ENCODE assay signal across 8 mouse cellular contexts in the genomic region with DNA sequence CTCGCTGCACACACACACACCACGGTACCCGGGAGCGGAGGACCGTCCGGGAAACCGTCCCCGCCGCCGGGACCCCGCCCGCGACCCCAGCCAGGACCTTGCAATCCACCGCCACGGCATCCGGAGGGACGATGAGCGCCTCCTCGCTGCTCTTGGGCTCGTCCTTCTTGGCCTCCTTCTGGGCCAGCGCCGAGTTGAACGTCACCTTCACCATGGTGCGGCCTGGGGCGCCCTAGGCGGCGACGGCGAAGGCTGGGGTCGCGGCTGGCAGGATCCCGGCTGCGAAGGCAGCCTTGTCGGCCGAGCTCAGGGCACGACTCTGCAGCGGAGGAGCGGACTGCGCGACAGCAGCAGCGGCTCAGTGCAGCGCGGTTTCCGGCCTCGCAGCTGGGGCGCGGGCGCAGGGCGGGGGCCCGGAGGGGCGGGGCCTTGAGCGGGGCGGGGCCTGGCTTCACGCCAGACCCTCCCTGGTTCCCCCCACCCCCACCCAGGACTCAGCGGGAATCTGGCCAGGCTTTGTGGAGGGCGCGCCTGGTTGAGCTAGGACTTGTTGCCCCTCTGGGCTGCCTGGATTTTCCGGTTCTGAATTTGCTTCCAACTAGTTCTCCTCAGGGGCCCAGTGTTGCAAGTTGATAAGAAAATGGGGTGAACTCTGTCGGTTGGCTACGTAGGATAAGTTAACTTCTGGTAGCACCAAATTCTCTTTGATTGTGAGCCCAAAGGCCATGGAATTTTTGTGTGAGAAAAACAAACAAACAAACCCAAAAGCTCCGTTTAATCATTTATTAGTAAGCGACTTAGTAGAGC. TPM values are rescaled to one million over a fixed set of nuclear protein-coding genes. Genes with fewer than 3 reads are reported as not detected.
DNase-seq lines count a peak whose midpoint lies in the region; ATAC-seq and TF ChIP-seq lines count a peak whose summit lies in the region.

A gene (minus strand): TSS at position 377 of the 807 bp plus-strand sequence.

- TF ChIP-seq CTCF in heart, postnatal 0 days (IDR thresholded peaks at IDR 0.05; ENCODE audit: low read depth) = 0 out of 2 replicates have a peak, but pooled peaks have one; percentile 2
- no peak for TF ChIP-seq CTCF in lung, adult 2 months (IDR thresholded peaks at IDR 0.05; ENCODE audit: insufficient read depth, low read length)

- DNase-seq in ES-CJ7 (ENCODE audit: low read depth, low spot score) = peak; percentile 84
- DNase-seq in c-Kit-positive CD71-positive TER-119-positive erythroid progenitor cells, embryonic 14.5 days (ENCODE audit: low spot score) = peak; percentile 71
- peak; percentile 83 for DNase-seq in heart, postnatal 0 days (ENCODE audit: low spot score)
- peak; percentile 90 to 93 for DNase-seq in kidney, postnatal 36 days
- peak; percentile 89 for DNase-seq in lung, adult 2 months
- DNase-seq in thymus, adult 18-20 months = peak; percentile 85 to 86

- peak; percentile 96 for TF ChIP-seq POLR2A in lung, adult 2 months (IDR thresholded peaks at IDR 0.05; ENCODE audit: borderline replicate concordance, extremely low read depth, low read depth, low read length)

- H3K9me3 ChIP-seq in forebrain, embryonic 13.5 days (replicated peaks) = no peaks in the 10 kb centered on the region
- no peaks in the 10 kb centered on the region for H3K9me3 ChIP-seq in heart, postnatal 0 days (replicated peaks; ENCODE audit: control insufficient read depth, low read length)

- H3K4me1 ChIP-seq in forebrain, embryonic 13.5 days = peaks cover 47% of the 10 kb centered on the region
- peaks cover 55% of the 10 kb centered on the region for H3K4me1 ChIP-seq in heart, postnatal 0 days (ENCODE audit: control insufficient read depth, insufficient read depth)
- H3K4me1 ChIP-seq in lung, adult 2 months (ENCODE audit: control insufficient read depth, insufficient read depth, low read length) = peaks cover 24% of the 10 kb centered on the region

- peak within 1 kb of the TSS; percentile 92 for H3K4me3 ChIP-seq in forebrain, embryonic 13.5 days
- peak within 1 kb of the TSS; percentile 100 for H3K4me3 ChIP-seq in heart, postnatal 0 days (ENCODE audit: low read depth, low read length)
- peak within 1 kb of the TSS; percentile 82 for H3K4me3 ChIP-seq in lung, adult 2 months (replicated peaks; ENCODE audit: extremely low read depth, low read depth, low read length)

- H3K27me3 ChIP-seq in forebrain, embryonic 13.5 days = no peaks in the 10 kb centered on the region
- no peaks in the 10 kb centered on the region for H3K27me3 ChIP-seq in heart, postnatal 0 days (ENCODE audit: control insufficient read depth, insufficient read depth, low read length)

- peak; percentile 96 for ATAC-seq in forebrain, embryonic 13.5 days
- peak; percentile 92 for ATAC-seq in heart, postnatal 0 days (ENCODE audit: insufficient read depth, low read depth)
- ATAC-seq in neutrophil, adult 5-6 weeks (ENCODE audit: extremely low read depth, insufficient number of reproducible peaks, low FRiP score, poor library complexity, severe bottlenecking) = peak; percentile 60

- H3K27ac ChIP-seq in forebrain, embryonic 13.5 days = peak within 1 kb of the TSS; percentile 92
- H3K27ac ChIP-seq in heart, postnatal 0 days (ENCODE audit: low read depth) = peak within 1 kb of the TSS; percentile 99

- TF ChIP-seq EP300 in heart, postnatal 0 days (IDR thresholded peaks at IDR 0.05; ENCODE audit: low read depth) = 0 out of 2 replicates have a peak, but pooled peaks have one; percentile 51

- peaks cover 5% of the 10 kb centered on the region; the same call in 1 of the 2 replicates for H3K36me3 ChIP-seq in forebrain, embryonic 13.5 days (ENCODE audit: poor library complexity, severe bottlenecking)
- 0 out of 2 replicates have a peak, but pooled peaks cover 5% of the 10 kb centered on the region for H3K36me3 ChIP-seq in heart, postnatal 0 days (replicated peaks; ENCODE audit: control insufficient read depth, insufficient read depth, low read length)

- H3K9ac ChIP-seq in forebrain, embryonic 13.5 days = peak within 1 kb of the TSS; percentile 96
- H3K9ac ChIP-seq in heart, postnatal 0 days (replicated peaks; ENCODE audit: low read depth, low read length) = peak within 1 kb of the TSS; percentile 100

- 1% methylated on average over 47 of the region's 62 CpGs for WGBS in forebrain, embryonic 13.5 days
- WGBS in heart, postnatal 0 days = under 1% methylated on average over 52 of the region's 62 CpGs
- 1% methylated on average over 56 of the region's 62 CpGs for WGBS in lung, adult 2 months

- H3K4me2 ChIP-seq in forebrain, embryonic 13.5 days = peak within 1 kb of the TSS; percentile 66
- peak within 1 kb of the TSS; percentile 74 for H3K4me2 ChIP-seq in heart, postnatal 0 days (ENCODE audit: low read depth, low read length)

RNA-seq across cellular contexts. Expression of the gene that starts here (rescaled TPM):
- polyA plus RNA-seq in forebrain, embryonic 13.5 days (2015; fragmentation: Nextera tagmentation; extraction: Ambion mirVana) = 450 and 508 TPM in 2 replicates
- 388 and 470 TPM in 2 replicates for total RNA-seq in heart, postnatal 0 days (2014; rRNA removed; ENCODE audit: low replicate concordance)
- polyA plus RNA-seq in heart, postnatal 0 days (2015; fragmentation: Nextera tagmentation; extraction: Ambion mirVana) = 907 and 943 TPM in 2 replicates
- polyA plus RNA-seq in lung, adult 2 months (2012; rRNA removed) = 1,455 and 1,580 TPM in 2 replicates
- total RNA-seq in neutrophil, adult 5-6 weeks (2017) = 993 and 1,047 TPM in 2 replicates

Comparison
In these comparisons a context has a peak if more than half of its experiments do, and no peak if none do; other contexts are left out.
1. Peak in every context shown above with its lines: DNase-seq, ATAC-seq, H3K4me3 ChIP-seq and H3K27ac ChIP-seq.